Mouse (Mus musculus) stomach, postnatal 0 days (tissue): ENCODE data around the gene Trnau1ap.

Experiments
- CTCF ChIP-seq: IDR thresholded peaks from 2 replicates; pipeline ENCODE4 v1.5.1; 2016; ENCODE audit warnings: antibody characterized with exemption, low read depth, mild to moderate bottlenecking, moderate library complexity
- EP300 ChIP-seq: optimal IDR thresholded peaks from 2 replicates; pipeline ENCODE3; 2016; ENCODE audit warnings: antibody characterized with exemption

DNA sequence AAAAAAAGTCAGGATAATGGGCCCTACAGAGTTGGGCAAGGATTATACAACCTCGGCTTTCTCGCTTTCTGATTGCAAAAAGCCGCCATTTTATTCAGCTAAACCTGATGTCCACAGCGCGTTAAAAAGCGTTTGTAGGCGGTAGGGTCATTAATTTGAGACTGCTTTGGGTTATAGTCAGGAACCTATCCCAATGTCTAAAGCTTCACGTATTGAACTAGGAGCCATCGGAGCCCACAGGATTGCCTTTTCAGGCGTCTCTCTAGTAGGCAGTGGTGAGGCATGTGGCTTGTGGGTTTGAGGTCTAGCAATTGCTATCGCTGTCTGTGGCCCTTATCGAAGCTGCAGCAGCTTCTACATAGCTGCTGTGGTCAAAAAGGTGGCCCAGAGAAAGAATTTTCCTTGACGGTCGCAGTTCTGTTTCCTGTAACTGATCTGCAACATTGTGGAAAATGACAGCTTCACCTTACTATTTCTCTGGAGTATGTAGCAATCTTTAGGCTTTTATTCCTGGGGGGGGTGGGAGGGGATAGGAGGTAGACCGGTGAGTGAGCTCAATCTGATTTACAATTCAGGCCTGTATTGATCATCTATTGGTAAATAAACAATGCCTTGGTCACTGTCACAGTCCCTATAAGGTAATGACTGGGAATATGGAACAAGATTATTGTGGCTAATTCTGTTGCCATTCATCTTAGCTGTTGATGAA lies 20.0 kb downstream of the Trnau1ap start:
- no peak for TF ChIP-seq CTCF
- TF ChIP-seq EP300: no peak
